Mouse (Mus musculus) c-Kit-positive CD71-negative TER-119-negative erythroid progenitor cells, embryonic 14.5 days (primary cell): ENCODE measurements at regions not wholly inside any gene's neighbourhood (a gene's known extent, or its start where the extent isn't known, plus 50 kb on each side); places are given as distances from the start of the nearest gene placed in this dataset.

Source experiments
- DNase-seq: peaks from one replicate; pipeline ENCODE4 v3.0.0-alpha.2; 2013; ENCODE audit warnings: low read depth

GRCm38 (mm10) chr15:87476862-87477490 is 67.1 kb upstream of the Fam19a5 start:
- DNase-seq = no peak

- no peak for DNase-seq
Measured at GRCm38 (mm10) chr15:87480758-87481157, 63.3 kb upstream of the Fam19a5 start.
